Mouse (Mus musculus): ENCODE data around the gene Maml2.

DNA sequence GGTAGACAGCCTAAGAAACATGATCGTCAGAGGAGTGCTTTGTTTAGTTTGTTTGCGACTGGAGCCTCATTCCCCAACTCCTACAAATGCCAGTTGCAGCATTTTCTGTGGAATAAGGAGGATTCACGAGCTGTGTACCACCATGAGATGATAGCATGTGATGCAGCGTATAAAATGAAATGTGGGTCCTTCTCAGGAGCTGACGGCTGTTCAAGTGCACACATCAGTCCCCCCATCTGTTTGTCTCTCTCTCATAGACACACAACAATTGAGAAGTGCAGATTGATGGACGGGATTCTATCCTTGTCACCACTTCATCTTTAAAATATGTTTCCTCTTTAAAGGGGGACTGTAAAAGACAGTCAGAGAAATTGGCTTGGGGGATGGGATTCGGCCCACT is 12.1 kb downstream of the Maml2 start:
- TF ChIP-seq POLR2A (IDR thresholded peaks at IDR 0.05; ENCODE audit: borderline replicate concordance, insufficient read depth, low read length) (no peak), CTCF (IDR thresholded peaks at IDR 0.05; ENCODE audit: borderline replicate concordance, insufficient read depth, low read depth, low read length) (no peak)
